Mouse (Mus musculus) mouse embryonic stem cell (cell line): ENCODE results near the gene Robo3.

Experiments used
- in situ Hi-C, 2 experiments: fragments of 300-500 bp; cut with MboI; formaldehyde crosslinking; loops; 1 replicate in 1 of 2; 3 replicates in 1 of 2; pipeline ENCODE4 v1.14.3; 2019 to 2020; ENCODE audit warnings: low sequenced_read_pairs in 2 of 2, low pct_unique_long_range_greater_than_20kb in 1 of 2, mixed read lengths in 1 of 2; ENCODE audit not compliant: unreplicated experiment in 1 of 2

The Robo3 gene

DNA sequence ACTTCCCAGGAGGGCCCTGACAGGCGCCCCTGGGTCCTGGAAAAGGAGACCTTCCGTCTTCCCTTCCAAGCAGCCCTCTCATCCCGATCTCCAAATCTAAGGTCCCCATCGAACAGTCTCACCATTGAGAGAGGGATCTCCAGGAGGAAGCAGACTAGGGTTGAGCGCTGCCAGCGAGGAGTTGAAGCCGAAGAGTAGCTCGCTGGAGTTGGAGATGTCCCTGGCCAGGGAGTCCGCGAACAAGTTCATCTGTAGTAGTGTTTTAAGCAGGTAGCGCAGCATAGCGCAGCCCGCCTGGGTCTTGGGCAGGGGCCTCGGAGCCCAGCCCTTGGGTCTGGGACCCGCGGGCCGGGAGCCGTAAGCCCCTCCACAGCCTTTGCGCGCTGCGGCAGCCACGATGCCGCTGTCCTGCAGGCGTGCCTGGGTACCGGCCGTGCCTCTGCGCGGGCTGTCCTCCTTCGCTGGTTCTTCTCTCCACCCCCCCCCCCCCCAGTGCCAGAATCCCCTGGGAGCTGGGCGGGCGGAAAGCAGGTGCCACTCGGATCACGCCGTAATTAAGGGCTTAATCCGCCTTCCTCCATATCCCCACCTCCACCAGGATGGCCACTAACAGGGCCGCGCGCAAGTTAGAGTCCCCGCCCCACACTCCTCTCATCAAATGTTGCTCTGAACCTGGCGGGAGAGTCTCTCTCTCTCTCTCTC is at the start of gene Robo3:
Gene Robo3, minus strand, starts transcription at position 527 of the 702 bp plus-strand sequence.
- in situ Hi-C loops = no loop called here

DNA sequence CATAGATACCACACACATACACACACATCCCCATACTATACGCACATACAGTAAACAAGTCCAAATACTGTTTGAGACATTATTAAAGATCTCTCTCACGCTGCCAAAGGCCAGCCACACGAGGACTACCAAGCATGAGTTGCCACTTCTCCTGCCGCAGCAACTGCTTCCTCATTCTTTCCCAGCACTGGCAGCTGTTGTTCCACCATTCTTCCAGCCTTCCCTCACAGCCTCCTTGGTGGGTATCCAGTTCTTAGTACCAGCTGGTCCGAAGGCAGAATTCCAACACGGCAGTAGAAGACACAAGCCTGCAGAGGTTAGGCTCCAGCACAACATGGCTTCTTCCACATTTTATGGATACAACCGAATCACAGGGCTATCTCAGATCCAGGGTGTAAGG is 41.9 kb upstream of the Robo3 start:
- in situ Hi-C loops = no loop called here

GRCm38 (mm10) chr9:37473611-37474125 is 40.6 kb upstream of the Robo3 start:
- in situ Hi-C loops = no loop called here

- in situ Hi-C loops = no loop called here
These were observed 29.7 kb upstream of the Robo3 start for GRCm38 (mm10) chr9:37462764-37463163.

DNA sequence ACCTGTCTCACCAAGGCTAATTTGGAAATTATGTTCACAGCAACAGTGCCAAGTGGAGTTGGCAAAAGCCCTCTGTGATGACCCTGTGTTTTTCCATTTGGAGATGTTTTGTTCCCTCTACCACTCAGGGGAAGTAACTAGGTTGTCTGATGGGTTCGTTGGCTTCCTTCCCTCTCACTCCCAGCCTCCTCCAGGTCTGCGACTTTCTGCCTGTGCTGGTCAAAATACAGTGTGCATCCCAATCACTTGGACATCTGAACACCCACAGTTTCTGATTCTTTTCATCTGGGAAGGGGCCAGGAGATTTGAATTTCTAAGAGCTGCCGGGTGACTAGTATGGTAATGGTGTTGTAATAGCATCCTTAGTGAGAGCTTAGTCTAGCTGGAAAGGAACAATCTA is 28.5 kb upstream of the Robo3 start:
- in situ Hi-C loops = no loop called here

GRCm38 (mm10) chr9:37460961-37461340 is 27.9 kb upstream of the Robo3 start:
- in situ Hi-C loops = no loop called here

DNA sequence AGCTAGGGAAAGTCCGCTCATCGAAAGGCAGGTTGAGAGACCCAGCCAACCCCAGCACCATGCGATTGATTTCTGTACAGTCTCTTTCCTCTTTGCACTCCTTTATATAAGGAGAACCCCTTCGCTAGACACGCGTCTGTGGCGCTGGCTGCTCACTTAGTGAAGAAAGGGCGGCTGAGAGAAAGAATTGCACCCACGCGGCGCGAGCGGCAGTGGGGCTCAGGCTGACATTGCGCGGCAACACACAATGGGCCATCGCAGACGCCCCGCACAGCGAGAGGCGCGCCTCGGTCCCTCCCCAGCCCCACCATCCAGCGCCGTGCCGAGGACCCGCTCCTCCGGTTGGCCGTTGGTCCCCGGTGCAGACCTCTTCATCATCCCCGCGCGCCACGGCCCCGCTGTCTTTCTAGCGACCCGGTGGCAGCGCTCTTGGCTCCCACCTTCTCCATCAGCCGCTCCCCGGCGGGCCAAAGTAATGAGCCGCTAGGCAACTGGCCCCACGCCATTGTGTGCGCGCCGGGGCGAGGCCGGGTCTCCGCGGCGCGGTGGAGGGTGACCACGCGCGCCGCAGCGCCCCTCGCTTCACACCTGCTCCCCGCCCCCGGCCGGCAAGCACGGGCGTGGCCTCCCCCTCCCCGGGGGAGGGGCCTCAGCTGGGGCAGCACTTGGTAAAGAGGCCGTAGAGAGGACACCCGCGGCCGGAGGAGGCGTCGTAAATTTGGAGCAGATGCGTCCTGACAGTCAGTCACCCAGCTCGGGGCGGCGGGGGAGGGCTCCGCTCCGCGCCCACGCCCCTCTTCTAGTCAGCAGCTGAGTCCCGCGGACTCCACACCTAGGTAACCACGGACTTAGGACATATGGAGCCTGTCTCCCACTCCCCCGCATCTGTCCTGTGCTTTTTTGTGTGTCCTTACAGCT is 27.3 kb upstream of the Robo3 start:
- in situ Hi-C loops = no loop called here

- in situ Hi-C loops = no loop called here
These were observed 26.6 kb upstream of the Robo3 start for GRCm38 (mm10) chr9:37459665-37460042.

- in situ Hi-C loops = no loop called here
These were observed 24.1 kb upstream of the Robo3 start for GRCm38 (mm10) chr9:37457151-37457550.

DNA sequence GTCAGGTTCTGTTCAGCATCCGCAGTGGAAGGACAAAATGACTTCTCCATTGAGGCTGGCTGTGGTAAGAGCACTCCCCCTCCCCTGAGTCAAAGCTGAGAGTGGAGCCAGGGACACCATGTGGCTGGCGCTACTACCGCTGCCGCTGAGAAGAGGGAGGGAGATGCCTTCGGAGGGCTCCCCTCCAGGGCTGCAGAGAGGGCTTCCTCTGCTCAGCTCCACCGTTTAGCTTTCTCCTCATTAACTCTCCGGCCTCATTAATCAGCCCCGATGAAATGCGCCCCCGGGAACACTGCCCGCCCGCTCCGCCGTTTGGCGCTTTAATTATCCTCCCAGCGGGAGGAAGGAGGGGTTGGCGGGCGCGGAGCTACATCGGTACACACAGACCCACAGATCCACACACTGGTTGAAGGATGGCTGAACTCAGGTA is 23.4 kb upstream of the Robo3 start:
- in situ Hi-C loops = no loop called here

- in situ Hi-C loops = no loop called here
These were observed 22.8 kb upstream of the Robo3 start for GRCm38 (mm10) chr9:37455868-37456267.

GRCm38 (mm10) chr9:37454991-37455390 is 21.9 kb upstream of the Robo3 start:
- in situ Hi-C loops = no loop called here

GRCm38 (mm10) chr9:37454011-37454492 is 21.0 kb upstream of the Robo3 start:
- in situ Hi-C loops = no loop called here

DNA sequence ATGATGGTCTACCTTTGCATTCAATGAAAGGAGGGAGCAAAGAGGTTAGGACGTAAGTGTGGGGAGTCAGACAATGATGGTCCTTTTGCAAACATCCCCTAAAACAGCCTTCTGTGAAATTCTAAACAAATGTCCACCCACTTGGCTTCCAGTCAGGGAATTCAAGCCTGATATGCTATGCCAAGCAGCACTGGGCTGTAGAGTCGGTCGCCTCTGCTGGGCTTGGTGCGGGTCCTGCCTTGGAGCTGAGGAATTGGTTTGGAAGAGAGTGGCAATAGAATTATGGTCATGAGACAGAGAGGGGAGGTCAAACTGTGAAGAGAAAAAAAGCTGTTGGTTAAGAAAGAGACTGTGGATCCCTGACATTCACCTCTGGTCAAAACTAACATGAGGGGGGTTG is 20.3 kb upstream of the Robo3 start:
- in situ Hi-C loops = no loop called here

DNA sequence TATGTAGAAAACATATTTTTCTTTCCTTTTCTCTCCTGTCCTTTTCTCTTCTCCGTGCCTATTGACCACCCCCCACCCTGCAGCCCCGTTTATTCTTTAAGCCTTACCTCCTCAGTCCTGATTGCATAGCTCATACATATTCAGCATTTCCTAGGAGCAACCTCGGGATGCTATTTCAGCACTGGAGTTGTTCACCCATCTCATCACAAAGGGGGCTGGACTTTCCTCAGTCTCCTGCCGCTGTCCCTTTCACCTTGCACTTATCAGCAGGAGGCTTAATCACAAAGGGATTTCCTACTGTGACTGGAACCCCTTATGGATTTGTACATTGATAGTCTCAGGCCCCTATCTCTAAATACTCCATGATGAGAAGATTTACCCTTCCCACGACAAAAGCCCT is 19.4 kb upstream of the Robo3 start:
- in situ Hi-C loops = no loop called here

DNA sequence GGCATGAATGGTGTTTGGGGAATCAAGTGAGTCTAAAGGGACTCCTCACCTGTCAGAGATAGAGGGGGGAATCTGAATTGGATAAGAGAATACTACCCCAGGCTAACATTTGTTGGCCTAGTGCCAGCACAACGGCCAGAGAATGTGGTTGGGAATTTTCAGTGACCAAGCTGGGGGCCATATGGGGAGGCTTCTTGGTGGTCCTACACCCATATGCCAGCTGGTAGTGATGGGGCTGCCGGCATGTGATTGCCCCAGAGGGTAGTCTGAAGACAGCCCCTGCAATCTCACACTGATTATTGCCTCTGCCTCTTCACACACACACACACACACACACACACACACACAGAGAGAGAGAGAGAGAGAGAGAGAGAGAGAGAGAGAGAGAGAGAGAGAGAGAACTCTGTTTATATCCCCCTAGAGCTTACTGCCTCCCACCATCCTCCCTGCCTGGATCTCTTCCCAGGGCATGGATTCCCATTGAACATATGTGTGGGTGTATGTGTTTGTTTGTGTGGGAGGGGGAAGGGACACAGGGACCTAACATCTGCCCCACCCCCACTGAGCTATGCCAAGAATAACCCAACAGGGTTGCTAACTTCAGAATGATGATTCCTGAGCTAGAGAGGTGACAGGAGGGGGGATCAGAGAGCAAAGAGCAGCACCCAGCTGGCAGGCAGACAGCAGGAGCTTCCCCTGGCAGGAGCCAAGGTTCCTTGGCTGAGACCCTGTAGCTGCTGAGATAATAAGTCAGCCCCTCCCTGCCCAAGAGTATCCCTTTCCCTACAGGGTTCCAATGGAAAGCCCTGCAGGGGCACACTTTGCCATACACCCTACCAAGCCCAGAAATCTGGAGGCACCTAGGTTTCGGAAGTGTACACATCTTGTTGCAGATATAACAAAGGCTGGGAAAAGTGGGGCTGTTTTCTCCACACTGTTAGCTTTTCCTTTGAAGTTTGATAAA is 5.0 kb upstream of the Robo3 start:
- in situ Hi-C loops = no loop called here

- in situ Hi-C loops = no loop called here
These were observed 2.6 kb upstream of the Robo3 start for GRCm38 (mm10) chr9:37435616-37436015.

- in situ Hi-C loops = no loop called here
These were observed 1.9 kb upstream of the Robo3 start for GRCm38 (mm10) chr9:37434932-37435331.
